Mouse (Mus musculus) layer of hippocampus, adult 9-10 months (tissue): ENCODE data around the gene Myl3.

Source experiments
- DNase-seq: peaks from one replicate; pipeline ENCODE4 v3.0.0; 2022; ENCODE audit warnings: low spot score

Gene Myl3

GRCm38 (mm10) chr9:110741711-110742294 lies at the start of gene Myl3:
Gene Myl3, plus strand, starts transcription at chr9:110741861.
- no peak for DNase-seq

- DNase-seq: no peak
Observed at GRCm38 (mm10) chr9:110695165-110695755, 46.4 kb upstream of the Myl3 start.

DNA sequence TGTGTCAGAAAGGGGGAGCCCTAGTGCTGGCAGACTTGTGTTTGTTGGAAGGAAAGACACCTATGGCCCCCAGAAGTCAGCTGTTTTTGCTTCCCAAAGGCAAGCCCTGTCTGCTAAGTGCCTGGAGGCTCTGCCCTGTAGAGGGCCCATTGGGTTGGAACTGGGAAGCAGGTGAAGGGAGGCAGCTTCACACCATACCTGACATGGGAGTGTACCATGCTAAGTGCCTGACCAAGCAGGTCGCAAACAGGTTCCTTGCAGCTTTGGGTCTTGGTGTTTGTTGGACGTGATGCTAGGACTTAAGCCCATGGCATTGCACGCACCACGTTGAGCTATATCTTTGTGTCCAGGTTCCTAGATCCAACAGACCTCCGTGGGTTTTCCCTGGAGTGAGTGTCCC lies 45.2 kb upstream of the Myl3 start:
- DNase-seq: no peak

DNA sequence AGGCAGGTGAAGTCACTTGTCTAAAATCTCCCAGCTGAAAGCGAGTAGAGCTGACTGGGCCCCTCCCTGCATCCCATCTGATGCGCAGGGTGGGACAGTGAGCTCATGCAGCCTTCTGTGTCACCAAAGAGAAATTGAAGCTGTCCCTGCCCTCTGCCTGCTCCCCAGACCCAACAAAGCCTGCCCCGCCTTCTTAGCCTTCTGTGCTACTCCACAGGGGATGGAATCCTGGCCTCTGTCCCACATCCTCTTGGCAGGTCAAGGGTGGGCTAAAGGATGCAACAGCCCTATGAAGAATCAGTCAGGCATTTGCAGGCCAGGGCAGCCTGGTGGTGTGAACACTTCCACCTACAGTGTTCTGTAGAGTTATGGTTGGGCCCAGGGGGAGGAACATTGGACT lies 44.2 kb upstream of the Myl3 start:
- DNase-seq: no peak

DNA sequence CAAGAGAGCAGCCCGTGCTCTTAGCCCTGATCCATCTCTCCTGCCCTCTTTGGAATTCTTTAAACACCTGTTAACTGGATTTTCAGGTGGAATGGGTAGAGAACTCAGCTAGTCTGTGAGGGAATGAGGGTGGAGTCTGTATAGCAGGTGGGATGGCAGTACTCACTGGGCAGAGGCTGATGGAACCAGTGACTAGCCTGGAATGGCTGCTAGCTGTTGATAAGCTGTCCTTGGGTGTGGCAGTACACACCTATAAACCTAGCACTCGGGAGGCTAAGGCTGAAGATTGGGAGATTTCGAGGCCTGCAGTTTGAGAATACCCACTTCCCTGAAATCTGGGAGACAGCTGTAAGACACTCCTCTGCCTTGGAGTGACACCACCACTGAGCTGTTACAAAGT lies 42.1 kb upstream of the Myl3 start:
- DNase-seq: no peak

DNA sequence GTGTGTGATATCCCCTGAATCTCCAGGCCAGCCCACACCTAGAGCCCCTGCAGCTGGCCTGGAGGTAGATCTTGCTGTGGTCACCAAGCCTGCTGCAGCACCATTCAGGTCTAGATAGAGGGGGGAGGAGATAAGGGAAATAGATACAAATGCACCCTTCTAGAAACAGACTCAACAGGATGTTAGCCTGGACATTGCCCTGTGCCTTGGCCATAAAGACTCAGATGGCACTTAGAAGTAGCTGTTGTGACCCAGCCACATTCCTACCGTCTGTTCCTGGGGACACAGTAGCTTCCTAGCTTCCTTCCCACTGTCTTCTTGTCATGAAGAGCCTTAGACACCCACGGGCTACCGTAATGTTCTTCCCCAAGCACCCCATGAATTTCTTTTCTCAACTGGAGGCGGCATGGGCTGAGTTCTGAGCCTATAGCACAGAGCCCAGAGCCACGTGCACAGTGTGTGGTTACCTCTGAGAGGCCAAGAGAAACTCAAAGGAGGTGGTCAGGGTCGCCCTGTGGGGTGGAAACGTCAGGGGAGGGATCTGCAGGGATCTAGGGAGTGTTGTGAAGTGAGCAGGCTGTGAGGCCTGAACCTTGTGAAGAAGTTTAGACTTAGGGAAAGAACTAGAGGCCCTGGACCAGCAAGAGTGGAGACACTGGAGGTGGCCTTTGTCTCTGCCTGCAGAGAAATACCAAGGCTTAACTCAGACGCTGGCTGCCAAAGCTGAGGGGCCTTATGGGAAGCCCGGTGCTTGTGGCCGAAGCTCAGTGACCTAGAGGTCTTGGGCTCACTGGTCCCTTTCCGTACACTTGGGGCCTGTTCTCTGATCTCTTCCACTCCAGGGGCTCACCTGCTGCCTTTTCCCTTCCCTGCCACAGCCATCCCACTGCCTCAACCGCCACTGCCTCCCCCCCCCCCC lies 40.3 kb upstream of the Myl3 start:
- DNase-seq: no peak

- no peak for DNase-seq
Observed at GRCm38 (mm10) chr9:110702848-110703247, 38.8 kb upstream of the Myl3 start.

- DNase-seq: no peak
Observed at GRCm38 (mm10) chr9:110703951-110704350, 37.7 kb upstream of the Myl3 start.

GRCm38 (mm10) chr9:110706784-110707183 lies 34.9 kb upstream of the Myl3 start:
- DNase-seq: no peak

- DNase-seq: peak; percentile 74
Observed at GRCm38 (mm10) chr9:110709640-110710258, 31.9 kb upstream of the Myl3 start.

GRCm38 (mm10) chr9:110711532-110711931 lies 30.1 kb upstream of the Myl3 start:
- no peak for DNase-seq

DNA sequence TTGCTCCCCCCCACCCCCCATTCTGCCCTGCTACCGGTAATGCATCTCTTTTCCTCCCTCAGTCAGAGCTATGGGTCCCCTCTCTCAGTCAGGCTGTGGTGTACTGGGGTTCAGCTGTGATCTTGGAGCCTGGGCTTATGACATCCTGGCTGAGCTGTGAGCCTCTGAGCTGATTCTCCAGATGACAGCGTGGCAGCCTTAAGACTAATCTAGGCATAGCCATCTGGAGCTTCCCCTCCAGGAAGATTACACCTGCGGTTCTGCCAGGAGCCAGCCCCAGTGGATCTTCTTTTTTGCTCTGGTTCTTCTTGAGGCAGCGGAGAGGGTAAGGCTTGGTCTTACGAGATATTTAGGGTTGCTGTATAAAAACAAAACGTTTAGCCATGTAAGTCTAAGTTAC lies 29.7 kb upstream of the Myl3 start:
- DNase-seq: no peak

GRCm38 (mm10) chr9:110712545-110712944 lies 29.1 kb upstream of the Myl3 start:
- DNase-seq: no peak

GRCm38 (mm10) chr9:110713389-110713788 lies 28.3 kb upstream of the Myl3 start:
- no peak for DNase-seq

DNA sequence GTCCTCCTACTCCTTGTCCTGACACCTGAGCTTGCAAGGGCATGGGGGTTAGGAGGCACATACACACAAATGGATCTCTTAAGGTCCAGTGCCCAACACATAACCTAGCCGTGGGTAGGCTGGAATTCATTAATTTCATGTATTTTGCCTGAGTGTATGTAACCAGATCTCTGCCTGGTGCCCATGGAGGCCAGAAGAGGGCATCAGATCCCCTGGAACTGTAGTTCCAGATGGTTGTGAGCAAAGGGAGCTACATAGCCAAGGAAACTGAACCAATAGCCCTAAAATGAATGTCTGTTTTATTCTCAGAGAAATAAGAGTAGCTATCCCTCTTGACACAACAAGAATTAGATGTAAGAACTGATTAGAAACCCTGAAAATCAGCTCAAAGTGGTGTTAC lies 26.2 kb upstream of the Myl3 start:
- DNase-seq: no peak

DNA sequence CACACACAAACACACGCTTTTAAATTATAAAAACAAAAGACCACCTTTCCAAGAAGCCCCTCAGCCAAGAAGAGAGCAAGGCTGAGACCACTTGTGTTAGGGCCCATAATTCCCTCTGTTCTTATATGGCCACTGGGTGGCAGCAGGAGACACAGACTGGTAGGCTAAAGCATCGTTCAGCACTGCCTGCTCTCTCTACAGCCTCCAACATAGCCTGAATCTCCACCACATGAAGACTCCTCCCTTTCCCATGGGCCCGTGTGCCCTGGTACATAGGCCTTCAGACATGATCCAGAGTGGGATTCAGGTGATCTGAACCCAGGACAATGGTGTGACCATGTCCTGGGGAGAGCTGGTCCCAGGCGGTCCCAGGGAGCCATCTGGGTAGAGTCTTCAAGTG lies 24.9 kb upstream of the Myl3 start:
- peak; percentile 38 for DNase-seq

DNA sequence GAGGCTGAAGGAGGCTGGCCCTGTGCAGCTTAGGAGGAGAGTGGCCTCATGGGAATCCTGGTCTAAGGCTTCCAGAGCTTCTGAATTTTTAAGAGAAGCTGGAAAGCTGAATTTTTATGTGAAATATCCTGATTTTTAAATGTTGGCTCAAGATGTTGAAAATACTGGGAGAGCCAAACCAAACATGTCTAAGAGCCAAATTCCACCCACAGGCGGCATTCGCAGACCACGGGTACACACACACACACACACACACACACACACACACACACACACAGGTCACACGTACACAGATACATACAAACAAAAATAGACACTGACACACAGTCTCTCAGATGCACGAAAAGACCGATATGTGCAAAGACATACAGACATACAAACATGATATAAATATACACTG lies 23.6 kb upstream of the Myl3 start:
- no peak for DNase-seq

- no peak for DNase-seq
Observed at GRCm38 (mm10) chr9:110718810-110719209, 22.9 kb upstream of the Myl3 start.

GRCm38 (mm10) chr9:110719977-110720376 lies 21.7 kb upstream of the Myl3 start:
- no peak for DNase-seq

GRCm38 (mm10) chr9:110722060-110722459 lies 19.6 kb upstream of the Myl3 start:
- no peak for DNase-seq

GRCm38 (mm10) chr9:110725721-110726135 lies 15.9 kb upstream of the Myl3 start:
- DNase-seq: no peak

GRCm38 (mm10) chr9:110726867-110727266 lies 14.8 kb upstream of the Myl3 start:
- no peak for DNase-seq

DNA sequence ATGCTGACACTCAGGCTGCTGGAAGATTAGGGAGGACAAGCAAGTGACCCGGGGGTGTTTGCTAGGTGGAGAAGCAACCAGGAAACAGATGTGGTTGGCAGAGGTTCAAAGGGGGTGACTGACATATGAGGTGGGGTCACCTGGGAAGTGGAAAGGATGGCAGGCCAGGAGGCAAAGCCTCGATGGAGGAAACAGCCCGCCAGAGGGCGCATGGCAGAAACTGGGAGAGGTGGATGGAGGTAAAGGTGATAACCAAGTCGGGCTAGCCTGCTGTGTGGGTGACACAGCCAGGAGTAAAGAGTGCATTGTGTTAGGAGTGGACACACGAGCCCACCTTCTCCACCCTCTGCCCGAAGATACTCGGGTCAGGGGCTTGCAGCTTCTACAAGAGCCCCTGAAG lies 11.8 kb upstream of the Myl3 start:
- DNase-seq: no peak
